Comparison of ENCODE assay signal across 8 mouse cellular contexts in the genomic region with DNA sequence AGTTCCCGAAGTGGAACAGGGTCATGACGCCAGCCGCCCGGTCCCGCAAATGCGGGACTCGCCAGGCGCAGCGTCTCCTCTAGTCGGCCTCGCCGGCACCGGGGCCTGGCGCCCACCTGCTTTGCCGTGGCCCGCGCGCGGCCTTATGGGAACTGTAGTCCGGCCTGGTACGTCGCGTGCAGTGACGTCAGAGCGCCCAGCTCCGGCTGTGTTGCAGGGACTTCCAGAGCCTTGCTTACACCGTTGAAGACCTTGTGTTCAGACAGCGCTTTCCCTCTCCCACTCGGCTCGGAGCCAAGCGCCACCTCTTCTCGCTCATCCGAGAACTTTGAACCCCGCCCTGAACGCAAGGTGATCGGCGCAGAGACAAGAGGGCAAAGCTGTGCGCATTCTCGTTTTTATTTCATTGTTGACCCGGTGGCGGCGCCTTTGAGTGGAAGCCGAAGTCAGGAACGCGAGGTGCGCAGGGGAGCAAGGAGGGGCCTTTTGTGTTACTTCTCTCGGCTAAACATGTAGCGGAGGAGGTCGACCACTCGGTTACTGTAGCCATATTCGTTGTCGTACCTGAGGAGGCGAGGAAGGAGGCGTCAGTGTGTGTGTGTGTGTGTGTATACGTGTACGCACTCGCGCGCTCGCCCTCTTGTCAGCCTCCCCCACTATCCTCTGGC. TPM values are rescaled to one million over a fixed set of nuclear protein-coding genes. Genes with fewer than 3 reads are reported as not detected.
DNase-seq lines count a peak whose midpoint lies in the region; ATAC-seq and TF ChIP-seq lines count a peak whose summit lies in the region.

A gene (minus strand): TSS at position 145 of the 668 bp plus-strand sequence.

- TF ChIP-seq CTCF in kidney, postnatal 0 days (IDR thresholded peaks at IDR 0.05; ENCODE audit: low read depth) = peak; percentile 49; the same call in 1 of the 2 replicates

- H3K4me3 ChIP-seq in heart, embryonic 12.5 days = peak within 1 kb of the TSS; percentile 93
- H3K4me3 ChIP-seq in kidney, postnatal 0 days (replicated peaks; ENCODE audit: low read depth, low read length) = peak within 1 kb of the TSS; percentile 68
- peak within 1 kb of the TSS; percentile 89 for H3K4me3 ChIP-seq in liver, embryonic 11.5 days (ENCODE audit: low read depth, low read length)
- peak within 1 kb of the TSS; percentile 72 for H3K4me3 ChIP-seq in stomach, embryonic 14.5 days (ENCODE audit: low read depth, low read length)

- ATAC-seq in erythroid progenitor cell, adult 5-6 weeks (replicated peaks; ENCODE audit: low FRiP score, poor library complexity, severe bottlenecking) = peak; percentile 92
- peak; percentile 95 for ATAC-seq in heart, embryonic 12.5 days (ENCODE audit: insufficient number of reproducible peaks, low FRiP score)
- peak; percentile 97 for ATAC-seq in kidney, postnatal 0 days (replicated peaks; ENCODE audit: low FRiP score, low read depth)
- ATAC-seq in liver, embryonic 11.5 days (replicated peaks; ENCODE audit: low FRiP score) = peak; percentile 97
- ATAC-seq in stomach, embryonic 14.5 days (ENCODE audit: insufficient number of reproducible peaks, insufficient read depth, low FRiP score, low read depth) = peak; percentile 97

- peak within 1 kb of the TSS; percentile 90 for H3K27ac ChIP-seq in heart, embryonic 12.5 days (ENCODE audit: poor library complexity, severe bottlenecking)
- peak within 1 kb of the TSS; percentile 83 for H3K27ac ChIP-seq in kidney, postnatal 0 days
- H3K27ac ChIP-seq in liver, embryonic 11.5 days (ENCODE audit: low read depth, low read length) = peak within 1 kb of the TSS; percentile 88
- H3K27ac ChIP-seq in stomach, embryonic 14.5 days (ENCODE audit: low read length) = peak within 1 kb of the TSS; percentile 71

- peaks cover 18% of the 10 kb centered on the region for H3K4me1 ChIP-seq in heart, embryonic 12.5 days (replicated peaks)
- H3K4me1 ChIP-seq in kidney, postnatal 0 days (replicated peaks; ENCODE audit: insufficient read depth, low read length) = peaks cover 12% of the 10 kb centered on the region
- H3K4me1 ChIP-seq in liver, embryonic 11.5 days (replicated peaks; ENCODE audit: control insufficient read depth, insufficient read depth, low read length) = peaks cover 15% of the 10 kb centered on the region
- H3K4me1 ChIP-seq in stomach, embryonic 14.5 days (ENCODE audit: control insufficient read depth, insufficient read depth, low read length) = peaks cover 7% of the 10 kb centered on the region

- DNase-seq in CD4-positive helper T cell, adult 2 months (ENCODE audit: low read depth, low spot score) = peak; percentile 96
- peak; percentile 91 for DNase-seq in brain, embryonic 18.5 days (ENCODE audit: low read depth, low spot score)
- peak; percentile 96 for DNase-seq in kidney, postnatal 0 days (ENCODE audit: low spot score)
- DNase-seq in liver, embryonic 11.5 days (ENCODE audit: low spot score) = peak; percentile 97
- peak; percentile 95 for DNase-seq in naive thymus-derived CD4-positive, alpha-beta T cell, adult 2 months (ENCODE audit: low read depth)

- under 1% methylated on average over 60 of the region's 60 CpGs for WGBS in heart, embryonic 12.5 days
- under 1% methylated on average over 60 of the region's 60 CpGs for WGBS in kidney, postnatal 0 days
- under 1% methylated on average over 59 of the region's 60 CpGs for WGBS in liver, embryonic 11.5 days
- WGBS in stomach, embryonic 14.5 days = under 1% methylated on average over 60 of the region's 60 CpGs

- peak within 1 kb of the TSS; percentile 74 for H3K4me2 ChIP-seq in heart, embryonic 12.5 days
- H3K4me2 ChIP-seq in kidney, postnatal 0 days (ENCODE audit: low read length) = peak within 1 kb of the TSS; percentile 84
- H3K4me2 ChIP-seq in liver, embryonic 11.5 days = peak within 1 kb of the TSS; percentile 93
- peak within 1 kb of the TSS; percentile 82 for H3K4me2 ChIP-seq in stomach, embryonic 14.5 days (replicated peaks; ENCODE audit: low read depth, low read length)

- H3K36me3 ChIP-seq in heart, embryonic 12.5 days = peaks cover 53% of the 10 kb centered on the region
- H3K36me3 ChIP-seq in kidney, postnatal 0 days (ENCODE audit: insufficient read depth, low read length) = no peaks in the 10 kb centered on the region
- H3K36me3 ChIP-seq in liver, embryonic 11.5 days (ENCODE audit: control insufficient read depth, insufficient read depth, low read length) = peaks cover 11% of the 10 kb centered on the region; the same call in 1 of the 2 replicates
- H3K36me3 ChIP-seq in stomach, embryonic 14.5 days (ENCODE audit: control insufficient read depth, insufficient read depth, low read length) = peaks cover 9% of the 10 kb centered on the region

- peak within 1 kb of the TSS; percentile 94 for H3K9ac ChIP-seq in heart, embryonic 12.5 days
- peak within 1 kb of the TSS; percentile 82 for H3K9ac ChIP-seq in kidney, postnatal 0 days (ENCODE audit: low read depth, low read length)
- H3K9ac ChIP-seq in liver, embryonic 11.5 days (ENCODE audit: low read depth, low read length) = peak within 1 kb of the TSS; percentile 92
- H3K9ac ChIP-seq in stomach, embryonic 14.5 days (replicated peaks; ENCODE audit: low read depth, low read length) = peak within 1 kb of the TSS; percentile 75

- H3K9me3 ChIP-seq in heart, embryonic 12.5 days (replicated peaks) = no peaks in the 10 kb centered on the region
- H3K9me3 ChIP-seq in kidney, postnatal 0 days (replicated peaks; ENCODE audit: low read length) = no peaks in the 10 kb centered on the region
- no peaks in the 10 kb centered on the region for H3K9me3 ChIP-seq in liver, embryonic 11.5 days (ENCODE audit: control insufficient read depth, low read length)
- no peaks in the 10 kb centered on the region for H3K9me3 ChIP-seq in stomach, embryonic 14.5 days (ENCODE audit: control insufficient read depth, low read depth, low read length)

- H3K27me3 ChIP-seq in heart, embryonic 12.5 days (replicated peaks) = no peaks in the 10 kb centered on the region
- H3K27me3 ChIP-seq in kidney, postnatal 0 days (ENCODE audit: insufficient read depth, low read length) = no peaks in the 10 kb centered on the region
- H3K27me3 ChIP-seq in liver, embryonic 11.5 days (replicated peaks; ENCODE audit: control insufficient read depth, insufficient read depth, low read length) = no peaks in the 10 kb centered on the region
- no peaks in the 10 kb centered on the region for H3K27me3 ChIP-seq in stomach, embryonic 14.5 days (ENCODE audit: control insufficient read depth, insufficient read depth, low read length)

RNA-seq across cellular contexts. Expression of the gene that starts here (rescaled TPM):
- total RNA-seq in erythroid progenitor cell, adult 5-6 weeks (2015; ENCODE audit: low replicate concordance) = 5.4 and 21.0 TPM in 2 replicates
- 5.1 and 11.2 TPM in 2 replicates for total RNA-seq in erythroid progenitor cell, adult 5-6 weeks (2017; ENCODE audit: low replicate concordance)
- polyA plus RNA-seq in heart, embryonic 12.5 days (2016; fragmentation: Nextera tagmentation; extraction: Ambion mirVana) = 158 and 165 TPM in 2 replicates
- 320 and 325 TPM in 2 replicates for polyA plus RNA-seq in kidney, postnatal 0 days (2015; fragmentation: Nextera tagmentation; extraction: Ambion mirVana)
- polyA plus RNA-seq in liver, embryonic 11.5 days (2014; fragmentation: Nextera tagmentation; extraction: Ambion mirVana) = 168 and 181 TPM in 2 replicates
- 210 and 215 TPM in 2 replicates for polyA plus RNA-seq in stomach, embryonic 14.5 days (2014; fragmentation: Nextera tagmentation; extraction: Ambion mirVana)

Comparison
In these comparisons a context has a peak if more than half of its experiments do, and no peak if none do; other contexts are left out.
1. Peak in every context shown above with its lines: DNase-seq, ATAC-seq, H3K4me3 ChIP-seq and H3K27ac ChIP-seq.